Mouse (Mus musculus) testis, adult 2 months (tissue): ENCODE data around the gene Aes. TPM values are rescaled to one million over a fixed set of nuclear protein-coding genes. Genes with fewer than 3 reads are reported as not detected.

Experiments used
- H3K27ac ChIP-seq: fragments of 200-500 bp; 2 replicates; pipeline ENCODE4 v1.5.1; 2012; ENCODE audit warnings: low read depth, low read length; ENCODE audit not compliant: control insufficient read depth, insufficient read depth
- H3K27me3 ChIP-seq: fragments of 200-500 bp; 2 replicates; pipeline ENCODE4 v1.6.1; 2012; ENCODE audit warnings: mild to moderate bottlenecking, low read length, moderate library complexity; ENCODE audit not compliant: control insufficient read depth, insufficient read depth
- H3K36me3 ChIP-seq: fragments of 200-500 bp; 2 replicates; pipeline ENCODE4 v1.6.1; 2012; ENCODE audit warnings: mild to moderate bottlenecking, low read length; ENCODE audit not compliant: control insufficient read depth, insufficient read depth
- H3K4me1 ChIP-seq: fragments of 200-500 bp; 2 replicates; pipeline ENCODE4 v1.6.1; 2012; ENCODE audit warnings: low read length; ENCODE audit not compliant: control insufficient read depth, insufficient read depth
- H3K4me3 ChIP-seq: fragments of 200-500 bp; 2 replicates; pipeline ENCODE4 v1.5.1; 2012; ENCODE audit warnings: low read depth, mild to moderate bottlenecking, low read length, moderate library complexity, mixed read lengths; ENCODE audit not compliant: control insufficient read depth
- CTCF ChIP-seq: fragments of 200-500 bp; IDR thresholded peaks from 2 replicates; pipeline ENCODE4 v1.5.1; 2012; ENCODE audit warnings: low read depth, mild to moderate bottlenecking, inconsistent platforms, low read length, moderate library complexity; ENCODE audit not compliant: control insufficient read depth, insufficient read depth, insufficient replicate concordance
- POLR2A ChIP-seq: fragments of 200-500 bp; IDR thresholded peaks from 2 replicates; pipeline ENCODE4 v1.6.1; 2012; ENCODE audit warnings: low read depth, mild to moderate bottlenecking, inconsistent platforms, low read length, moderate library complexity; ENCODE audit not compliant: control insufficient read depth
- polyA plus RNA-seq: library from polyadenylated mRNA; depleted of rRNA; stranded (reverse); fragments of >200 nt; gene quantifications from 2 replicates; pipeline ENCODE4 v1.2.3, GENCODE M21; 2012

The Aes gene
- polyA plus RNA-seq, 1 experiment: 154 TPM

DNA sequence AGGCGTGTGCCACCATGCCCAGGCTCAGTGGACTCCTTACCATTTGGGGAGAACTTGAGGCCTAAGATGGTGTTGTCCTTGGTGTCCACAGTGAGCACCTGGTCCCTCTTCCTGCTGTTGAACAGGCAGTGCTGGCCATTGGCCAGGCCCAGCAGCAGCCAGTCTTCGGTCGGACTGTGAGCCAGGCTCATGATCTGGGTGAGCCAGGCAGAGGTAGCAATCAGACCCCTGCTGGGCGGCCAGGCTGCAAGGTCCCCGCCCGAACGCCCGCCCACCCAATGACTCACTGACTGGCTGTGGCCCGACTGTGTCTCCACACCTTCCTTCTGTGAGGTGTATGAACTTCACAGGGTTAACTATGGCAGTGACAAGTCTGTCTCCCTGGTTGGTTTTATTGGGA lies 32.6 kb downstream of the Aes start:
- Histone ChIP-seq H3K36me3 (no peaks in the 10 kb centered on the region), H3K4me1 (peaks cover 6% of the 10 kb centered on the region), H3K4me3 (no peak overlapping the region), H3K27ac (no peak overlapping the region), H3K27me3 (no peaks in the 10 kb centered on the region)
- TF ChIP-seq POLR2A (no peak), CTCF (no peak)

GRCm38 (mm10) chr10:81592631-81593030 lies 33.3 kb downstream of the Aes start:
- H3K4me3 ChIP-seq: no peak overlapping the region
- no peak overlapping the region for H3K27ac ChIP-seq
- TF ChIP-seq POLR2A (no peak), CTCF (no peak)
- no peaks in the 10 kb centered on the region for H3K27me3 ChIP-seq
- peaks cover 6% of the 10 kb centered on the region for H3K4me1 ChIP-seq
- H3K36me3 ChIP-seq: no peaks in the 10 kb centered on the region

DNA sequence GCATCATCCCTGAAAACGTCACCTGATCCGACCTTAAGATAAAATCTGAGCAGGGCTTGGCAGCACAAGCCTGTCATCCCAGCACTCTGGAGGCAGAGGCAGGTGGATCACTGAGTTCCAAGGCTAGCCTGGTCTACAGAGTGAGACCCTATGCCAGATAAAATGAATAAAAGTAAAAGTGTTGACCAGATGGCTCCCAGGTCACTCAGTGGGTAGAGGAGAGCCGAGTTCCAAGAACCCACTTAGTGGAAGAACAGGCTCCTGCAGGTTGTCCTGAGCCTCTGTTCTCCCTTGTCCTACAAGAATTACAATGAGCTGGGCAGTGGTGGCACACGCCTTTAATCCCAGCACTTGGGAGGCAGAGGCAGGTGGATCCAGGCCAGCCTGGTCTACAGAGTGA lies 33.9 kb downstream of the Aes start:
- no peaks in the 10 kb centered on the region for H3K27me3 ChIP-seq
- H3K4me3 ChIP-seq: no peak overlapping the region
- H3K36me3 ChIP-seq: no peaks in the 10 kb centered on the region
- TF ChIP-seq CTCF (no peak), POLR2A (no peak)
- peaks cover 6% of the 10 kb centered on the region for H3K4me1 ChIP-seq
- no peak overlapping the region for H3K27ac ChIP-seq

DNA sequence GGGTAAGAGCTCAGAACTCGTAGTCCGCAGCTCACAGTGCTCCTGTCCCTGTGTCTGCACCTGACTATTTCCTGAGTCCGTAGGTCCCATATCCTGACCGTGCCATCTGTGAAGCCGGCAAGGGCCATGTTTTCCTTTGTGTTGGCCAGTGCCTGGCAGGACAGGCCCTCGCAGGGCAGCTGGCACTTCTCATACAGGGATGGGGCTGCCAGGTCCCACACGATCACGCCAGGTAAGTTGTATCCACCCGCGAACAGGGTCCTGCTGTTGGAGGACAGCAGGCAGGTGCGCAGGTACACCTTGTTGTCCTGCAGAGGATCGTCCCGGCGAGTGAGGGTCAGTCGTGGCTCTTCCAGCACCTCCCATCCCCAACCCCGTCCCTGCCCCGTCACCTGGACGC lies 34.6 kb downstream of the Aes start:
- H3K27me3 ChIP-seq: no peaks in the 10 kb centered on the region
- no peak for TF ChIP-seq POLR2A
- no peak for TF ChIP-seq CTCF
- H3K36me3 ChIP-seq: no peaks in the 10 kb centered on the region
- H3K4me3 ChIP-seq: no peak overlapping the region
- H3K27ac ChIP-seq: no peak overlapping the region
- peaks cover 6% of the 10 kb centered on the region for H3K4me1 ChIP-seq

DNA sequence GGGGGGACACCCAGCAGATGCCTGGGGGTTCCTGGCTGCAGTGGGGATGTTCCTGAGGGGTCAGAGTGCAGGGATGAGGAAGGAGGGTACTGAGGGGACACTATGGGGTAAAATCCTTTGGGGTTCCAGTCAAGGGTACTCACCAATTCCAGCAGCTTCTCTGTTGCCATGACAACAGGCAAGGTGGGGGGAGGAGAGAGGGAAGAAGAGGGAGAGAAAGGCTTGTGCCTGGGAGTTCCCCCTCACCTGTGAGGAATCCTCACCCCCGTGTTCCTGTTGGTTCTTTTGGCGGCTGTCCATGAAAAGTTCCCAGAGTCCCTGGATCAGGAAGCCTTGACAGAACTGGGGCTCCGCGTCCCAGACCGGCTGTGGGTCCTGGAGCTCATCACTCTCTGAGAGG lies 36.3 kb downstream of the Aes start:
- Histone ChIP-seq H3K4me3 (no peak overlapping the region), H3K36me3 (no peaks in the 10 kb centered on the region), H3K27ac (no peak overlapping the region), H3K27me3 (no peaks in the 10 kb centered on the region), H3K4me1 (peaks cover 10% of the 10 kb centered on the region)
- no peak for TF ChIP-seq POLR2A
- no peak for TF ChIP-seq CTCF

- H3K27me3 ChIP-seq: no peaks in the 10 kb centered on the region
- no peak overlapping the region for H3K4me3 ChIP-seq
- H3K27ac ChIP-seq: no peak overlapping the region
- no peaks in the 10 kb centered on the region for H3K36me3 ChIP-seq
- peaks cover 20% of the 10 kb centered on the region for H3K4me1 ChIP-seq
- no peak for TF ChIP-seq POLR2A
- no peak for TF ChIP-seq CTCF
These were observed 37.3 kb downstream of the Aes start for GRCm38 (mm10) chr10:81596611-81597010.

- Histone ChIP-seq H3K27ac (no peak overlapping the region), H3K27me3 (no peaks in the 10 kb centered on the region), H3K4me1 (peaks cover 21% of the 10 kb centered on the region), H3K36me3 (no peaks in the 10 kb centered on the region), H3K4me3 (peak overlapping the region; percentile 37; the same call in 1 of the 2 replicates)
- TF ChIP-seq POLR2A (0 out of 2 replicates have a peak, but pooled peaks have one; percentile 9), CTCF (no peak)
These were observed 38.1 kb downstream of the Aes start for GRCm38 (mm10) chr10:81597137-81597950.
